Mouse (Mus musculus) mesoderm, embryonic 11.5 days (tissue): ENCODE measurements at regions not wholly inside any gene's neighbourhood (a gene's known extent, or its start where the extent isn't known, plus 50 kb on each side); places are given as distances from the start of the nearest gene placed in this dataset.

ENCODE experiments used
- DNase-seq: peaks from one replicate; pipeline ENCODE4 v3.0.0-alpha.2; 2012; ENCODE audit warnings: low read depth, low spot score

GRCm38 (mm10) chr2:138123331-138123730, 133.0 kb upstream of the Btbd3 start:
- DNase-seq, result peak; percentile 26

- no peak for DNase-seq
Observed at GRCm38 (mm10) chr2:138120868-138121267, 135.5 kb upstream of the Btbd3 start.

- no peak for DNase-seq
Observed at GRCm38 (mm10) chr2:138120131-138120530, 136.2 kb upstream of the Btbd3 start.

GRCm38 (mm10) chr2:138099777-138100176, 156.6 kb upstream of the Btbd3 start:
- no peak for DNase-seq

- DNase-seq, result no peak
Observed at GRCm38 (mm10) chr2:138085390-138085789, 171.0 kb upstream of the Btbd3 start.

GRCm38 (mm10) chr2:138084564-138085283, 171.6 kb upstream of the Btbd3 start:
- DNase-seq, result no peak

- DNase-seq, result no peak
Observed at GRCm38 (mm10) chr2:138074020-138074613, 182.2 kb upstream of the Btbd3 start.

GRCm38 (mm10) chr2:138072165-138072728, 184.1 kb upstream of the Btbd3 start:
- no peak for DNase-seq

GRCm38 (mm10) chr2:138053081-138053480, 203.3 kb upstream of the Btbd3 start:
- no peak for DNase-seq

- DNase-seq, result no peak
Observed at GRCm38 (mm10) chr2:138048341-138048740, 208.0 kb upstream of the Btbd3 start.

GRCm38 (mm10) chr2:138047781-138048201, 208.6 kb upstream of the Btbd3 start:
- DNase-seq, result no peak

- no peak for DNase-seq
Observed at GRCm38 (mm10) chr2:138047361-138047760, 209.0 kb upstream of the Btbd3 start.

- DNase-seq, result no peak
Observed at GRCm38 (mm10) chr2:138046918-138047317, 209.4 kb upstream of the Btbd3 start.

GRCm38 (mm10) chr2:138045933-138046642, 210.3 kb upstream of the Btbd3 start:
- DNase-seq, result no peak

- DNase-seq, result no peak
Observed at GRCm38 (mm10) chr2:138040706-138041105, 215.7 kb upstream of the Btbd3 start.

- no peak for DNase-seq
Observed at GRCm38 (mm10) chr2:138040302-138040701, 216.1 kb upstream of the Btbd3 start.

- no peak for DNase-seq
Observed at GRCm38 (mm10) chr2:138034123-138034736, 222.1 kb upstream of the Btbd3 start.

- DNase-seq, result peak; percentile 78
Observed at GRCm38 (mm10) chr2:138033379-138034122, 222.8 kb upstream of the Btbd3 start.

- no peak for DNase-seq
Observed at GRCm38 (mm10) chr2:138027411-138027810, 229.0 kb upstream of the Btbd3 start.

GRCm38 (mm10) chr2:138023558-138023957, 232.8 kb upstream of the Btbd3 start:
- DNase-seq, result no peak

GRCm38 (mm10) chr2:137981766-137982165, 274.6 kb upstream of the Btbd3 start:
- no peak for DNase-seq
